Mouse (Mus musculus): ENCODE measurements at regions not wholly inside any gene's neighbourhood (a gene's known extent, or its start where the extent isn't known, plus 50 kb on each side); places are given as distances from the start of the nearest gene placed in this dataset.
A peak's percentile ranks its signal among the peaks of the same experiment; 100 is the strongest.

DNA sequence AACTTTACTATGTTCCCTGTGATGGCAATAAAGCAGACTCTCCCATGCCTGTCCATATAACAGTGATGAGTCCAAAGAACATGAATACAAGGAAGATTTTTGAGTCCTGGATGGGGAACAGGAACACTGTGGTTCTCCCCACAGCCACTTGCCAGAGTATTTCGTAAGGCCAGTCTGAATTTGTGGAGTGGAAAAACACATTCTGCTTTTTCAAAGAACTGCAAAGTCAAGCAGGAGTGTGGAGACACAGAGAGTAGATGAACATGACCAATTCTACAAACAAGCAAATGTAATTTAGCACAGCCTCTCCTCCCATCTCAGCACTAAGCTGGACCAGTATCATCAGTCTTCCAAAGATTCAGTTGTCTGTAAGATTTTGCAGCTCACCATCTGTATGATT lies 280.0 kb upstream of the Tbc1d5 start:
- Histone ChIP-seq H3K27me3 (no peaks in the 10 kb centered on the region), H3K36me3 (no peaks in the 10 kb centered on the region), H3K9me3 (no peaks in the 10 kb centered on the region), H3K9ac (no peak overlapping the region), H3K4me2 (no peak overlapping the region), H3K27ac (replicated peaks) (no peak overlapping the region), H3K4me3 (no peak overlapping the region), H3K4me1 (replicated peaks) (0 out of 2 replicates have a peak, but pooled peaks cover 7% of the 10 kb centered on the region)
- 97% methylated on average over 1 of the region's 1 CpGs for WGBS
- ATAC-seq (ENCODE audit: low FRiP score, low read depth): no peak

- Histone ChIP-seq H3K27ac (replicated peaks) (no peak overlapping the region), H3K4me1 (replicated peaks) (no peaks in the 10 kb centered on the region), H3K36me3 (no peaks in the 10 kb centered on the region), H3K4me3 (no peak overlapping the region), H3K27me3 (no peaks in the 10 kb centered on the region), H3K9me3 (no peaks in the 10 kb centered on the region), H3K9ac (no peak overlapping the region), H3K4me2 (no peak overlapping the region)
- no peak for ATAC-seq (ENCODE audit: low FRiP score, low read depth)
- WGBS: 87% methylated on average over 6 of the region's 6 CpGs
Measured at GRCm38 (mm10) chr17:51415746-51416145, 236.6 kb upstream of the Tbc1d5 start.

DNA sequence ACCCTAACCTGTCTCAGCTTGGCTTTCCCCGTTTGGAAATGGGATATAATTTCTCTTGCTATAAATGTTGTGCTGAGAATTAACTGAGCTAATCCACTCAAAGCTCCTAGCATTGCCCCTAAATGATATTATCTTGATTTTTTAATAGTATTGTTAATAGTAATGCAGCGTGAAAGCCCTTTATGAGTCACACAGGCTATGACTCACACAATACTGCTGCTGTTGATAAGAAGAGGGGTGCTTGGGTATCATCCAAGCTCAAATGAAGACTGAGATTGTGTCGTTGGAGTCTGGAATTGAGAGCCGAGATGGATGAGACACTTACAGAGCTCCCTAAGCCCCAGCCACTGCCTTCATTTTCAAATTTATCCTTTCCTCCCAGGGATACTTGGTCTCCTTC lies 235.2 kb upstream of the Tbc1d5 start:
- no peaks in the 10 kb centered on the region for H3K4me1 ChIP-seq (replicated peaks)
- no peaks in the 10 kb centered on the region for H3K9me3 ChIP-seq
- H3K36me3 ChIP-seq: no peaks in the 10 kb centered on the region
- H3K4me3 ChIP-seq: no peak overlapping the region
- H3K4me2 ChIP-seq: no peak overlapping the region
- no peak overlapping the region for H3K9ac ChIP-seq
- no peaks in the 10 kb centered on the region for H3K27me3 ChIP-seq
- 91% methylated on average over 4 of the region's 4 CpGs for WGBS
- H3K27ac ChIP-seq (replicated peaks): no peak overlapping the region
- no peak for ATAC-seq (ENCODE audit: low FRiP score, low read depth)

DNA sequence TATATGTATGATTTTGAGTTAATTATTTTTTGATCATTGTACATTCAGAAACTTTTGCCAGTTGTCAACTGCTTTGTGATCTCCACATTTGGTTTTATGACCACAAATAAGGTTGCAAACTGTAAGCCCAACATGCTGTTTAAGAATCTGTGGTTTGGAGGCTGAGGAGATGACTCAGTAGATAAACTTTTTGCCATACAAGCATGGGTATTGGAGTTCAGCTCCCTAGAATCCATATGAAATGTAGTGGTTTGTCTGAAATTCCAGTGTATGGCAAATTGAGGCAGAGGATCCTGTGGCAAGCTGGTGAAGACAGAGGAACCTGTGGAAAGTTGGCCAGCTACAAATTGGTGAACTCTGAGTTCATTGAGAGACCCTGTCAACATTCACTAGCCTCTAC lies 234.6 kb upstream of the Tbc1d5 start:
- ATAC-seq (ENCODE audit: low FRiP score, low read depth): no peak
- H3K36me3 ChIP-seq: no peaks in the 10 kb centered on the region
- no peak overlapping the region for H3K9ac ChIP-seq
- no peak overlapping the region for H3K4me2 ChIP-seq
- no peaks in the 10 kb centered on the region for H3K9me3 ChIP-seq
- H3K4me1 ChIP-seq (replicated peaks): no peaks in the 10 kb centered on the region
- H3K27ac ChIP-seq (replicated peaks): no peak overlapping the region
- no peak overlapping the region for H3K4me3 ChIP-seq
- no peaks in the 10 kb centered on the region for H3K27me3 ChIP-seq

DNA sequence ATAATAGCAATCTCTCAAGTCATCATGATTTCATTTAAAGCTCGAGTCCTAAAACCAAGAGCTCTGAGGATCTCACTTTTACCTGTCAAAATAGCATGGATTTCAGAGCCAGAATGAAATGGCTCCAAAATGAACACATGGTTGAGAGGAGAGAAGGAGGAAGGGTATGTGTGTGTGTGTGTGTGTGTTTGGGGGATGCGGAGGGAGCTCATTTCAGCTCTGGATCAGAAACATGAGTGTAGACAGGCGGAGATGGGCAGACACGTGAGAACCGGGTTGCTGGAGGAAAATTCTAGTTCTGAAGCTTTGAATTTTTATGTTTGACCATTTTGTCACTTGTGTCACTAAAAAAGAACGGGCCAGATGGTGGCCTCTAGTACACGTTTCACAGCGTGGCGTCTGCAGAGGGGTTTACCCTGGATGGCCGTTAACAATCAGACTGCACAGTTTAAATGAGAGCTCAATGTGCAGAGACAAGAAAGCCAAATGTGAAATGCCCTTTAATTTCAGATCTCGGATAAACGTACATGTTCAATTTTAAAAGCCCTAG lies 232.5 kb upstream of the Tbc1d5 start:
- H3K4me3 ChIP-seq: no peak overlapping the region
- H3K4me1 ChIP-seq (replicated peaks): no peaks in the 10 kb centered on the region
- no peak overlapping the region for H3K27ac ChIP-seq (replicated peaks)
- H3K36me3 ChIP-seq: no peaks in the 10 kb centered on the region
- H3K9me3 ChIP-seq: no peaks in the 10 kb centered on the region
- WGBS: 85% methylated on average over 12 of the region's 12 CpGs
- ATAC-seq (ENCODE audit: low FRiP score, low read depth): no peak
- H3K4me2 ChIP-seq: no peak overlapping the region
- H3K9ac ChIP-seq: no peak overlapping the region
- no peaks in the 10 kb centered on the region for H3K27me3 ChIP-seq

- Histone ChIP-seq H3K9me3 (no peaks in the 10 kb centered on the region), H3K27ac (replicated peaks) (no peak overlapping the region), H3K4me3 (no peak overlapping the region), H3K9ac (no peak overlapping the region), H3K27me3 (no peaks in the 10 kb centered on the region), H3K4me1 (replicated peaks) (no peaks in the 10 kb centered on the region), H3K4me2 (no peak overlapping the region), H3K36me3 (no peaks in the 10 kb centered on the region)
- 58% methylated on average over 5 of the region's 5 CpGs for WGBS
- ATAC-seq (ENCODE audit: low FRiP score, low read depth): no peak
Measured at GRCm38 (mm10) chr17:51408894-51409293, 229.7 kb upstream of the Tbc1d5 start.

DNA sequence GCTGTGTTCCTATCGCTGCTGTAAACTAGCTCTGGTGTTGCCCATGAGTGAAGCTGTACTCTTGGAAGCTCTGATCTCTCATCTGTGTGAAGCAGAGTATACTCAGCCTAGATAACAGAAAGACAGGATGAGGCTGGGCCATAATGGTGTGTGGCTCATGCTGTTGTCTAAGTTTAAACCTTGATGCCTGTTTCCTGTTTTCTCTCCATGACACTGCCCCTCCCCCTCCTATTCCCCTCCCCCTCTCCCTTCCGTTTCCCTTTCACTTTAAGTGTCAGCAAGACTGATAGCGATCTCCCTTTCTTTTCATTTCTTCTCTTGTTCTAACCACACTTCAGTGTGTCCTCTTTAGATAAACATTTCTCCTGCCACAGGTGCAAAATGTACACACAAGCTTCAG lies 229.2 kb upstream of the Tbc1d5 start:
- H3K4me1 ChIP-seq (replicated peaks): no peaks in the 10 kb centered on the region
- no peaks in the 10 kb centered on the region for H3K9me3 ChIP-seq
- H3K27me3 ChIP-seq: no peaks in the 10 kb centered on the region
- ATAC-seq (ENCODE audit: low FRiP score, low read depth): no peak
- 72% methylated on average over 3 of the region's 3 CpGs for WGBS
- H3K4me2 ChIP-seq: no peak overlapping the region
- no peak overlapping the region for H3K27ac ChIP-seq (replicated peaks)
- no peak overlapping the region for H3K4me3 ChIP-seq
- no peaks in the 10 kb centered on the region for H3K36me3 ChIP-seq
- H3K9ac ChIP-seq: no peak overlapping the region

DNA sequence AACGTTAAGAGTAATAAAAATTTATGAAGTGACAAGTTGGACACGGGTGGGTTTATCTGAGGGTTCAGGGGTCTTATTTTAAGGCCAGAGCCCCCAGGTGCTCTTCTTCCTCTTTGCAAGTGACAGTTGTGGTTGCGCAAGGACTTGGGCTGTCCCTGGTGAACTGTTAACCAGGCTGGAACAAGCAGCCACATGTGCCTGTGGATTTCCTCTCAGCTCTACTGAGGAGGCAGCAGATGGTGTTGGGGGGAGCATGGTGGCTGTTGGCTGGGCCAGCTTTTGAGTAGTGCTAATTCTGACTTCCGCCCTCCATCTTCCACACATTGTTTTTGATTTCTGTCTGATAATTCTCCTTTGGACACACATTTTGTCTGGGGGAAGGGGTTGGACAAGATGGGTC lies 227.9 kb upstream of the Tbc1d5 start:
- WGBS: 93% methylated on average over 4 of the region's 4 CpGs
- H3K36me3 ChIP-seq: no peaks in the 10 kb centered on the region
- H3K4me3 ChIP-seq: no peak overlapping the region
- H3K27me3 ChIP-seq: no peaks in the 10 kb centered on the region
- ATAC-seq (ENCODE audit: low FRiP score, low read depth): no peak
- no peaks in the 10 kb centered on the region for H3K4me1 ChIP-seq (replicated peaks)
- H3K27ac ChIP-seq (replicated peaks): no peak overlapping the region
- H3K4me2 ChIP-seq: no peak overlapping the region
- H3K9ac ChIP-seq: no peak overlapping the region
- H3K9me3 ChIP-seq: no peaks in the 10 kb centered on the region

DNA sequence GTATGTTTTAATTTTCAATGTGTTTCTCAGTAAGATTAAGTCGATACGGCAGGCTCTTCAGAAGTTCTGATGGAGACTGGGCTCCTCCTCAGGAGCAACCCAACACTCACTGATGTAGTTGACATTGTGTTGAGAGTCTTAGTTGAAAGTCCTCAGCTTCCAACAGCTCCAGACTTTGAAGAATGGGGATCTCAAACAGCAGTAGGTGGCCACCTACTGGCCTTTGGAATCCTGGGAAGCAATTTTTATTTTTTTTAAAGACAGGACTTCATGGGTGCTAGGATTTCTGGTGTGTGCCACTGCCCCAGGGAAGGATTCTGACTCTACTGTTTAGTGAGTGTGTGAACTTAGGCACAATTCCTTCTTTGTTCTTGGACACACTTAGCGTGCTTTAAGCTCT lies 225.9 kb upstream of the Tbc1d5 start:
- 83% methylated on average over 3 of the region's 3 CpGs for WGBS

GRCm38 (mm10) chr17:51397973-51398372 lies 218.8 kb upstream of the Tbc1d5 start:
- no peak overlapping the region for H3K4me3 ChIP-seq
- H3K9ac ChIP-seq: no peak overlapping the region
- H3K27me3 ChIP-seq: no peaks in the 10 kb centered on the region
- no peak overlapping the region for H3K4me2 ChIP-seq
- H3K9me3 ChIP-seq: no peaks in the 10 kb centered on the region
- 83% methylated on average over 7 of the region's 7 CpGs for whole genome bisulfite sequencing
- no peaks in the 10 kb centered on the region for H3K36me3 ChIP-seq
- no peak for ATAC-seq (ENCODE audit: low FRiP score, low read depth)
- H3K4me1 ChIP-seq (replicated peaks): 0 out of 2 replicates have a peak, but pooled peaks cover 5% of the 10 kb centered on the region
- H3K27ac ChIP-seq (replicated peaks): no peak overlapping the region

More for the DNA sequence above, 225.9 kb upstream of the Tbc1d5 start:
- no peaks in the 10 kb centered on the region for H3K4me1 ChIP-seq (replicated peaks)
- H3K4me2 ChIP-seq: no peak overlapping the region
- H3K4me3 ChIP-seq: no peak overlapping the region
- no peaks in the 10 kb centered on the region for H3K9me3 ChIP-seq
- no peak overlapping the region for H3K9ac ChIP-seq
- H3K36me3 ChIP-seq: no peaks in the 10 kb centered on the region
- ATAC-seq (ENCODE audit: low FRiP score, low read depth): no peak
- H3K27me3 ChIP-seq: no peaks in the 10 kb centered on the region
- H3K27ac ChIP-seq (replicated peaks): no peak overlapping the region

DNA sequence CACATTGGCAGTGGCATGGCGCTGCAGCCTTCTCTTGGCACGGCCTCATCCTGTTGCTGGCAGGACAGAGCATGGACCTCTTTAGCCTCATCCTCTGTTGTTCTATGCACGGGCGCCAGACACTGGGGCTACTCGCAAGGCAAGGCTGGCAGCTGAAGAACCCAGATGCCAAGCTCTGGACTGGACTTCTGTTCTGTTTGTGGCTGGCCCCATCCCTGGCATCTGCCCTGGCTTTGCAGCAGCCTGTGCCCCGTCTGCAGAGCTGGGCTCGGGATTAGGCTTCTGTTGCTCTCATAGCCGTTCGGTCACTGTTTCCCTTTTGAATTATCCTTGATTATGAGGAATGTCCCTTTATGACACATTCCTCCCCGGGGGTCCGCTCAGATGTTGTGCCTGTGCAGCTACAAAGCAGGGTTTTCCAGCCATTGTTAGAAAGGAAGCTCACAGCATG lies 214.6 kb upstream of the Tbc1d5 start:
- peak; percentile 79 for ATAC-seq (ENCODE audit: low FRiP score, low read depth)
- no peaks in the 10 kb centered on the region for H3K9me3 ChIP-seq
- peak overlapping the region; percentile 28 for H3K4me2 ChIP-seq

DNA sequence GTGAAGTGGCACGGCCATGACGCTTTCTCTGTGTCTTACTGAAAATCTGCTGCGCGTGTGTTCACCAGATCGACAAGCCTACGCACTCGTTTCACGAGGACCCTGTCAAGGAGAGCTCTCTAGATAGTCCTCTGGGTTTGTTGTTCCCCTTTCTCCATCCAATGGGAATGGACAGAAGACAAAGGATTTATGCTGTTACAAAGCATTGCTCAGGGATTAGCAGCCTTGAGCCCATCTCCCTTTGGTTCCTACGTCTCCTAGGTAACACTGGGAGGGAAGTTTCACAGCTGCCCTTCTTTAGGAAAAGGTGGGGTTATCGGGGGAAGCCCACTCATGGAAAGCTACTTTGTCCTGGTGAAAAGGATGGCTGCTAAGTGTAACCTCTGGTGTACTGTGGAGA lies 212.7 kb upstream of the Tbc1d5 start:
- WGBS: 90% methylated on average over 10 of the region's 10 CpGs
- ATAC-seq (ENCODE audit: low FRiP score, low read depth): no peak
- Histone ChIP-seq H3K27ac (replicated peaks) (no peak overlapping the region), H3K4me3 (no peak overlapping the region), H3K4me1 (replicated peaks) (0 out of 2 replicates have a peak, but pooled peaks cover 5% of the 10 kb centered on the region), H3K4me2 (no peak overlapping the region), H3K9me3 (no peaks in the 10 kb centered on the region), H3K9ac (no peak overlapping the region), H3K27me3 (no peaks in the 10 kb centered on the region), H3K36me3 (no peaks in the 10 kb centered on the region)

More for the DNA sequence above, 214.6 kb upstream of the Tbc1d5 start:
- Histone ChIP-seq H3K4me1 (replicated peaks) (0 out of 2 replicates have a peak, but pooled peaks cover 5% of the 10 kb centered on the region), H3K36me3 (no peaks in the 10 kb centered on the region), H3K9ac (no peak overlapping the region), H3K27ac (replicated peaks) (peak overlapping the region; percentile 51; the same call in 1 of the 2 replicates), H3K27me3 (no peaks in the 10 kb centered on the region), H3K4me3 (no peak overlapping the region)
- 40% methylated on average over 11 of the region's 11 CpGs for WGBS

DNA sequence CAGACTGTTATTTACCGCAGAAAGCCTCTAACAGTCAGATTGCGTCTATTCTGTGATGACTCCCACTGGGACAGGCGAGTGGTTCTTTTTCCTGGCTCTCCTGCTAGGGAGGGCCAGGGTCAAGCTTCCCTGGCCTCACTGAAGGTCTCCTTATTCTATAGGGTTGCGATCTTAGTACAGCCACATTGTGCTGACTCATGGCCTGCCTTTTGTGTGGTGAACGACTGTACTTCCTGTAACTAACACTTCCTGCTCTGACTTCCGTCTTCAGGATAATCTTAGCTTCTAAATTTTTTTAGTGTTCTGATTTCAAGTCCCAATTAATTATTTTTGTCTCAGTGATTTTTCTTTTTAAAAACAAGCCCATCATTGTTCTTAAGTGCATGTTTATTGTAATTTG lies 203.4 kb upstream of the Tbc1d5 start:
- 79% methylated on average over 6 of the region's 6 CpGs for WGBS
- Histone ChIP-seq H3K4me3 (no peak overlapping the region), H3K4me1 (replicated peaks) (no peaks in the 10 kb centered on the region), H3K4me2 (no peak overlapping the region), H3K9ac (no peak overlapping the region), H3K36me3 (no peaks in the 10 kb centered on the region), H3K9me3 (no peaks in the 10 kb centered on the region), H3K27me3 (no peaks in the 10 kb centered on the region), H3K27ac (replicated peaks) (no peak overlapping the region)
- ATAC-seq (ENCODE audit: low FRiP score, low read depth): no peak
